Mouse (Mus musculus) frontal cortex, adult 2 months (tissue): ENCODE measurements around the gene Sh3bp5. TPM values are rescaled to one million over a fixed set of nuclear protein-coding genes. Genes with fewer than 3 reads are reported as not detected.

ENCODE experiments used
- DNase-seq, 2 experiments: peaks; one replicate each; pipeline ENCODE4 v3.0.0; 2022; ENCODE audit warnings: low spot score in 1 of 2; ENCODE audit errors: extremely low spot score in 1 of 2
- polyA plus RNA-seq: library from polyadenylated mRNA; depleted of rRNA; stranded (reverse); fragments of >200 nt; gene quantifications from 2 replicates; pipeline ENCODE4 v1.2.3, GENCODE M21; 2012

Gene Sh3bp5
- polyA plus RNA-seq, 1 experiment = 44.0 TPM

GRCm38 (mm10) chr14:31364589-31364988, 71.3 kb downstream of the Sh3bp5 start:
- DNase-seq = no peak

GRCm38 (mm10) chr14:31362236-31362635, 73.6 kb downstream of the Sh3bp5 start:
- no peak for DNase-seq

- no peak for DNase-seq
Observed at GRCm38 (mm10) chr14:31345367-31345766, 90.5 kb downstream of the Sh3bp5 start.

- DNase-seq = no peak
Observed at GRCm38 (mm10) chr14:31343241-31343640, 92.6 kb downstream of the Sh3bp5 start.

GRCm38 (mm10) chr14:31337947-31338346, 97.9 kb downstream of the Sh3bp5 start:
- no peak for DNase-seq

GRCm38 (mm10) chr14:31337406-31337805, 98.5 kb downstream of the Sh3bp5 start:
- DNase-seq = no peak

GRCm38 (mm10) chr14:31336369-31337155, 99.3 kb downstream of the Sh3bp5 start, which contains the start of gene Capn7:
Capn7 (plus strand) TSS chr14:31336638.
- peak; percentile 94 to 98 for DNase-seq

- DNase-seq = peak in 1 of 2 experiments; percentile 25
Observed at GRCm38 (mm10) chr14:31335765-31336164, 100.1 kb downstream of the Sh3bp5 start.

- DNase-seq = no peak
Observed at GRCm38 (mm10) chr14:31330957-31331356, 104.9 kb downstream of the Sh3bp5 start.

GRCm38 (mm10) chr14:31329741-31330140, 106.1 kb downstream of the Sh3bp5 start:
- no peak for DNase-seq

GRCm38 (mm10) chr14:31327681-31328080, 108.2 kb downstream of the Sh3bp5 start:
- DNase-seq = no peak

GRCm38 (mm10) chr14:31327196-31327595, 108.7 kb downstream of the Sh3bp5 start:
- no peak for DNase-seq

GRCm38 (mm10) chr14:31326770-31327169, 109.1 kb downstream of the Sh3bp5 start:
- no peak for DNase-seq

- DNase-seq = no peak
Observed at GRCm38 (mm10) chr14:31325551-31325950, 110.3 kb downstream of the Sh3bp5 start.

- no peak for DNase-seq
Observed at GRCm38 (mm10) chr14:31324851-31325250, 111.0 kb downstream of the Sh3bp5 start.

GRCm38 (mm10) chr14:31323849-31324792, 111.8 kb downstream of the Sh3bp5 start, which contains the start of gene Dnah1:
Dnah1 (minus strand) TSS chr14:31323896.
- DNase-seq = no peak

- no peak for DNase-seq
Observed at GRCm38 (mm10) chr14:31323189-31323588, 112.7 kb downstream of the Sh3bp5 start.

GRCm38 (mm10) chr14:31322191-31322590, 113.7 kb downstream of the Sh3bp5 start:
- DNase-seq = no peak

GRCm38 (mm10) chr14:31321181-31321580, 114.7 kb downstream of the Sh3bp5 start:
- no peak for DNase-seq

- no peak for DNase-seq
Observed at GRCm38 (mm10) chr14:31319546-31319945, 116.3 kb downstream of the Sh3bp5 start.

GRCm38 (mm10) chr14:31317754-31318153, 118.1 kb downstream of the Sh3bp5 start:
- no peak for DNase-seq
